Mouse (Mus musculus) heart, adult 2 months (tissue): ENCODE data around the gene Trmt1.

Experiments used
- CTCF ChIP-seq: fragments of 200-600 bp; IDR thresholded peaks from 2 replicates; pipeline ENCODE4 v1.8.1; 2022; ENCODE audit warnings: antibody characterized with exemption, mild to moderate bottlenecking, moderate library complexity
- EP300 ChIP-seq: fragments of 200-500 bp; IDR thresholded peaks from 2 replicates; pipeline ENCODE4 v1.6.1; 2011; ENCODE audit warnings: low read depth, low read length, control low read depth; ENCODE audit not compliant: insufficient read depth
- POLR2A ChIP-seq: fragments of 200-500 bp; IDR thresholded peaks from 2 replicates; pipeline ENCODE4 v1.6.1; 2011; ENCODE audit warnings: mild to moderate bottlenecking, low read depth, low read length, control low read depth; ENCODE audit not compliant: insufficient read depth

GRCm38 (mm10) chr8:84698929-84699401 lies 12.9 kb downstream of the Trmt1 start:
- TF ChIP-seq CTCF (no peak), POLR2A (no peak), EP300 (0 out of 2 replicates have a peak, but pooled peaks have one; percentile 43)
